Mouse (Mus musculus) cerebellum, postnatal 4 days (tissue): Measurements from ENCODE around the gene Tnfsf4.

Source experiments
- DNase-seq, 2 experiments: peaks; one replicate each; pipeline ENCODE4 v3.0.0; 2022; ENCODE audit warnings: low spot score in 2 of 2, mixed read lengths in 1 of 2

Gene Tnfsf4

GRCm38 (mm10) chr1:161452250-161452649 is 57.0 kb downstream of the Tnfsf4 start:
- DNase-seq: no peak

DNA sequence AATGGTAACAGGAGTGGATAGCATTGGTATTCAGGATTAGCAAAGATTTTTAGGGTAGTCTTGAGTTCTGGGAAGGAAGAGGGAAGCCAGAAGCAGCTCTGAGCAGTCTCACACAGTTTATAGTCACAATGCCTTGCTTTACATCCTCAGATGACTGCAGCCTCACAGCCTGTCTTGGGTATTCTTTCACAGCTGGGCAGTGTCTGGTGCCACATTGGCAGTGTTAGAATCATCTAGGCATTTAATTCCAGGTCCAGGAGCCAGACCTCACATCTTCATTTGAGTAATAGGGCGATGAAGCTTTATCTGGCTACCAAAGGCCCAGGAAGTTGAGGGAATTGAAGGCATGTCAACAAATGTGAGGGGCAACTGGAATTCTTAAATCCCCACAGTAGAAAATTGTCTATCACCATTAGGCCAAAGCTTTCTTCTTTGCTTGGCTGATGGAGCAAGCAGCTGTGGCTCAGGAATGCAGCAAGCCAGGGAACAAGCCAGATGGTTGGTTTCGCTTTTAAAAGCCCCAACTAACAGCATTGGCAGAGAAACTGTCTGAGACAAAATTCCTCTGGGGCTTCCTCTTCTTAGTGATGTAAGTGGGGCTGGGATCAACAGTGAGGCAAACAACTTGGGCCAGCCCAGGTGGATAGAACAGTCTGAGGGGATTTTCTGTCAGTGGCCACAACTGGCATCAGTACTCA is 68.3 kb downstream of the Tnfsf4 start:
- DNase-seq: no peak
